Mouse (Mus musculus) liver, adult 2 months (tissue): ENCODE measurements at regions not wholly inside any gene's neighbourhood (a gene's known extent, or its start where the extent isn't known, plus 50 kb on each side); places are given as distances from the start of the nearest gene placed in this dataset.

Experiments
- DNase-seq: peaks from one replicate; pipeline ENCODE4 v3.0.0-alpha.2; 2011; ENCODE audit warnings: low read depth, low spot score; ENCODE audit errors: extremely low read depth
- H3K27ac ChIP-seq: fragments of 200-500 bp; replicated peaks from 2 replicates; pipeline ENCODE4 v1.5.1; 2012; ENCODE audit warnings: low read depth, mild to moderate bottlenecking, control low read depth, inconsistent platforms, low read length; ENCODE audit not compliant: insufficient read depth
- H3K27me3 ChIP-seq: fragments of 200-500 bp; 2 replicates; pipeline ENCODE4 v1.6.1; 2012; ENCODE audit warnings: mild to moderate bottlenecking, moderate library complexity, low read length, inconsistent platforms; ENCODE audit not compliant: control insufficient read depth, insufficient read depth
- H3K36me3 ChIP-seq: fragments of 200-500 bp; 2 replicates; pipeline ENCODE4 v1.6.1; 2012; ENCODE audit warnings: low read length, inconsistent platforms; ENCODE audit not compliant: control insufficient read depth, insufficient read depth
- H3K4me1 ChIP-seq: fragments of 200-500 bp; 2 replicates; pipeline ENCODE4 v1.6.1; 2011; ENCODE audit warnings: low read length; ENCODE audit not compliant: control insufficient read depth, insufficient read depth
- H3K4me3 ChIP-seq: fragments of 200-500 bp; 2 replicates; pipeline ENCODE4 v1.5.1; 2011; ENCODE audit warnings: low read depth, mild to moderate bottlenecking, control low read depth, low read length, moderate library complexity; ENCODE audit not compliant: insufficient read depth
- H3K79me2 ChIP-seq: fragments of 200-500 bp; 2 replicates; pipeline ENCODE4 v1.6.1; 2012; ENCODE audit warnings: inconsistent platforms, mild to moderate bottlenecking, low read length, moderate library complexity; ENCODE audit not compliant: control insufficient read depth, insufficient read depth
- H3K9ac ChIP-seq: fragments of 200-500 bp; 2 replicates; pipeline ENCODE4 v1.6.1; 2012; ENCODE audit warnings: low read depth, mild to moderate bottlenecking, control low read depth, inconsistent platforms, low read length
- CTCF ChIP-seq: fragments of 200-500 bp; IDR thresholded peaks from 2 replicates; pipeline ENCODE4 v1.5.1; 2011; ENCODE audit warnings: low read depth, low read length, control low read depth
- POLR2A ChIP-seq: fragments of 200-500 bp; IDR thresholded peaks from 2 replicates; pipeline ENCODE4 v1.6.1; 2011; ENCODE audit warnings: low read length, control low read depth; ENCODE audit not compliant: insufficient read depth; ENCODE audit errors: extremely low read depth
- WGBS: fragments of 180-500 bp; shearing (Covaris S2); methylation state at CpG from one replicate; pipeline ENCODE4 v1.1.7; 2018; 5-methylcytosine and 5-hydroxymethylcytosine counted together

DNA sequence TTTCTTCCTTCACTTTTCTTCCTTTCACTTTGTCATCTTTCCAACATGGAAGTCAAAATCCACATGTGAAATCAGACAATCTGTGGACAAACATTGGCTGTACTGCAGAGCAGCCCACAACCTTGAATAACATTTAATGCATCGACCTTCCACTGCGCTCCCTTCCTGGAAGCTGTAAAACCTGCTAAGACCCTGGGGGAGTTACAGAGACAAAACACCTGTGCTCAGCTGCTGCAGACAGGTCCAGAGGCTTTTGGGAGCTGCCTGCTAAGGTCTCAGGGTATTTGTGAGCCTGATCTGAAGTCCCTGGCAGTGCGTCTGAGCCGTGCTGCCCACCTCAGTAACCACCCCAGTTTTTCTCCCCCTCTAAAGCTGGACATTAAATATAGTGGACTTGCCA lies 166.1 kb upstream of the Sesn3 start:
- TF ChIP-seq POLR2A (no peak), CTCF (no peak)
- no peak for DNase-seq
- Histone ChIP-seq H3K9ac (no peak overlapping the region), H3K4me1 (no peaks in the 10 kb centered on the region), H3K27me3 (no peaks in the 10 kb centered on the region), H3K79me2 (no peaks in the 10 kb centered on the region), H3K27ac (no peak overlapping the region), H3K4me3 (no peak overlapping the region), H3K36me3 (no peaks in the 10 kb centered on the region)
- 79% methylated on average over 4 of the region's 4 CpGs for WGBS

- 85% methylated on average over 4 of the region's 4 CpGs for WGBS
- H3K36me3 ChIP-seq, result no peaks in the 10 kb centered on the region
- TF ChIP-seq POLR2A (no peak), CTCF (no peak)
These were observed 165.4 kb upstream of the Sesn3 start for GRCm38 (mm10) chr9:14109492-14109891.

DNA sequence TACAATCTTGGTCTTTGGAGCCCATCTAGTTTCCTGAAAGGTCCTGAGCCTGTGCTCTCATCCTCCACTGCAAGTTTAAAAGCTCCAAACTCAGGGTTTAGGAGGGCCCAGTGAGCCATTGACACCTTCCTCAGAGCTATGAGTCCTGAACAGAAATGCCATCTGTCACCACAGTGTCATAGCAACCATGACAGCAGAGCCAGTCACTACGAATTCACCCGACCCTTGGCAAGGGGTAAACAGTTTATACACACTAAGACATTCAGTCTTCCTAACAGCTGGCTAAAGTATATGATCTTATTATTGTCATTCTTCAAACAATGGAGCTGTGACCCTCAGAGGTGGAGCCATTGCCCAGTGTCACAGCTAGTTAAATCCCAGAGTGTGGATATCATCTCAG lies 163.2 kb upstream of the Sesn3 start:
- 58% methylated on average over 2 of the region's 2 CpGs for WGBS
- Histone ChIP-seq H3K27ac (no peak overlapping the region), H3K9ac (no peak overlapping the region), H3K4me1 (no peaks in the 10 kb centered on the region), H3K27me3 (no peaks in the 10 kb centered on the region), H3K36me3 (no peaks in the 10 kb centered on the region), H3K4me3 (no peak overlapping the region), H3K79me2 (no peaks in the 10 kb centered on the region)
- TF ChIP-seq CTCF, result no peak
- no peak for TF ChIP-seq POLR2A
- no peak for DNase-seq

More at GRCm38 (mm10) chr9:14109492-14109891, 165.4 kb upstream of the Sesn3 start:
- Histone ChIP-seq H3K9ac (no peak overlapping the region), H3K4me1 (no peaks in the 10 kb centered on the region), H3K79me2 (no peaks in the 10 kb centered on the region), H3K4me3 (no peak overlapping the region), H3K27ac (no peak overlapping the region), H3K27me3 (no peaks in the 10 kb centered on the region)
- no peak for DNase-seq

- no peak overlapping the region for H3K4me3 ChIP-seq
- no peak for DNase-seq
- no peaks in the 10 kb centered on the region for H3K4me1 ChIP-seq
- TF ChIP-seq POLR2A (no peak), CTCF (no peak)
- no peak overlapping the region for H3K27ac ChIP-seq
- no peaks in the 10 kb centered on the region for H3K36me3 ChIP-seq
- H3K27me3 ChIP-seq, result no peaks in the 10 kb centered on the region
- H3K9ac ChIP-seq, result no peak overlapping the region
- WGBS, result 78% methylated on average over 3 of the region's 3 CpGs
- no peaks in the 10 kb centered on the region for H3K79me2 ChIP-seq
These were observed 159.3 kb upstream of the Sesn3 start for GRCm38 (mm10) chr9:14115521-14115920.

- no peak for DNase-seq
- H3K79me2 ChIP-seq, result no peaks in the 10 kb centered on the region
- no peaks in the 10 kb centered on the region for H3K27me3 ChIP-seq
- no peaks in the 10 kb centered on the region for H3K4me1 ChIP-seq
- no peak overlapping the region for H3K4me3 ChIP-seq
- TF ChIP-seq CTCF (no peak), POLR2A (no peak)
- WGBS, result 67% methylated on average over 8 of the region's 8 CpGs
- H3K9ac ChIP-seq, result no peak overlapping the region
- no peak overlapping the region for H3K27ac ChIP-seq
- H3K36me3 ChIP-seq, result no peaks in the 10 kb centered on the region
These were observed 158.6 kb upstream of the Sesn3 start for GRCm38 (mm10) chr9:14116097-14116840.

- H3K27me3 ChIP-seq, result no peaks in the 10 kb centered on the region
- no peak for TF ChIP-seq CTCF
- TF ChIP-seq POLR2A, result no peak
- H3K79me2 ChIP-seq, result no peaks in the 10 kb centered on the region
- DNase-seq, result no peak
- WGBS, result 61% methylated on average over 5 of the region's 5 CpGs
- H3K9ac ChIP-seq, result no peak overlapping the region
- H3K27ac ChIP-seq, result no peak overlapping the region
- no peaks in the 10 kb centered on the region for H3K4me1 ChIP-seq
- no peaks in the 10 kb centered on the region for H3K36me3 ChIP-seq
- H3K4me3 ChIP-seq, result no peak overlapping the region
These were observed 141.5 kb upstream of the Sesn3 start for GRCm38 (mm10) chr9:14133372-14133771.
